Mouse (Mus musculus) midbrain, embryonic 13.5 days (tissue): ENCODE results near the gene Gm10272. TPM values are rescaled to one million over a fixed set of nuclear protein-coding genes. Genes with fewer than 3 reads are reported as not detected.
A peak's percentile ranks its signal among the peaks of the same experiment; 100 is the strongest.
"Not testable (repeated sequence)": the region's sequence is repeated elsewhere in the genome, so short reads cannot be mapped to it uniquely, and the experiment has no call there.

Experiments
- ATAC-seq: fragments of 200-750 bp; cut with Nextera tagmentation; 2 replicates; pipeline ENCODE4 v1.8.0; 2017; ENCODE audit warnings: mild to moderate bottlenecking, moderate TSS enrichment, moderate library complexity
- H3K27ac ChIP-seq: fragments of 300-500 bp; sonication (generic); 2 replicates; pipeline ENCODE4 v1.5.1; 2015; ENCODE audit warnings: inconsistent platforms, mild to moderate bottlenecking, moderate library complexity
- H3K27me3 ChIP-seq: fragments of 300-500 bp; sonication (generic); 2 replicates; pipeline ENCODE4 v1.6.1; 2015; ENCODE audit warnings: mild to moderate bottlenecking, inconsistent platforms
- H3K36me3 ChIP-seq: fragments of 300-500 bp; sonication (generic); 2 replicates; pipeline ENCODE4 v1.6.1; 2015; ENCODE audit warnings: mild to moderate bottlenecking, inconsistent platforms
- H3K4me1 ChIP-seq: fragments of 300-500 bp; sonication (generic); replicated peaks from 2 replicates; pipeline ENCODE4 v1.6.1; 2015; ENCODE audit warnings: inconsistent platforms
- H3K4me2 ChIP-seq: fragments of 300-500 bp; sonication (generic); replicated peaks from 2 replicates; pipeline ENCODE4 v1.6.1; 2015; ENCODE audit warnings: moderate library complexity, mild to moderate bottlenecking, inconsistent platforms
- H3K4me3 ChIP-seq: fragments of 300-500 bp; sonication (generic); replicated peaks from 2 replicates; pipeline ENCODE4 v1.5.1; 2015; ENCODE audit warnings: mild to moderate bottlenecking, inconsistent platforms
- H3K9ac ChIP-seq: fragments of 300-500 bp; sonication (generic); replicated peaks from 2 replicates; pipeline ENCODE4 v1.6.1; 2015; ENCODE audit warnings: mild to moderate bottlenecking, inconsistent platforms
- H3K9me3 ChIP-seq: fragments of 300-500 bp; sonication (generic); 2 replicates; pipeline ENCODE4 v1.6.1; 2016; ENCODE audit warnings: mild to moderate bottlenecking, inconsistent platforms
- WGBS: fragments of 180-500 bp; shearing (Covaris S2); methylation state at CpG from one replicate; pipeline ENCODE4 v1.1.7; 2015; 5-methylcytosine and 5-hydroxymethylcytosine counted together
- polyA plus RNA-seq: library from polyadenylated mRNA; unstranded; fragments of >200 nt; fragmentation: Nextera tagmentation; extraction: Ambion mirVana; gene quantifications from 2 replicates; pipeline ENCODE4 v1.2.1, GENCODE M21; 2015

Gm10272 gene
- polyA plus RNA-seq, 1 experiment from 2014 or later = not detected

- Histone ChIP-seq H3K36me3 (no peaks in the 10 kb centered on the region), H3K4me3 (no peak overlapping the region), H3K4me1 (no peaks in the 10 kb centered on the region), H3K27me3 (no peaks in the 10 kb centered on the region), H3K4me2 (no peak overlapping the region), H3K9me3 (no peaks in the 10 kb centered on the region), H3K9ac (no peak overlapping the region), H3K27ac (no peak overlapping the region)
- no peak for ATAC-seq
- 52% methylated on average over 4 of the region's 4 CpGs for WGBS
These were observed 22.8 kb downstream of the Gm10272 start for GRCm38 (mm10) chr10:77729241-77729640.

GRCm38 (mm10) chr10:77735928-77736327 lies 29.5 kb downstream of the Gm10272 start:
- Histone ChIP-seq H3K27ac (no peak overlapping the region), H3K4me2 (no peak overlapping the region), H3K27me3 (no peaks in the 10 kb centered on the region), H3K9me3 (no peaks in the 10 kb centered on the region), H3K36me3 (no peaks in the 10 kb centered on the region), H3K4me3 (no peak overlapping the region), H3K9ac (no peak overlapping the region), H3K4me1 (peaks cover 6% of the 10 kb centered on the region)
- no peak for ATAC-seq
- 94% methylated on average over 1 of the region's 1 CpGs for WGBS

- Histone ChIP-seq H3K27ac (no peak overlapping the region), H3K27me3 (no peaks in the 10 kb centered on the region), H3K4me1 (peaks cover 6% of the 10 kb centered on the region), H3K36me3 (no peaks in the 10 kb centered on the region), H3K9me3 (no peaks in the 10 kb centered on the region), H3K4me2 (no peak overlapping the region), H3K4me3 (no peak overlapping the region), H3K9ac (no peak overlapping the region)
- no peak for ATAC-seq
- WGBS = 90% methylated on average over 4 of the region's 4 CpGs
These were observed 32.5 kb downstream of the Gm10272 start for GRCm38 (mm10) chr10:77738929-77739328.

GRCm38 (mm10) chr10:77741924-77742688 lies 35.7 kb downstream of the Gm10272 start, which contains the start of gene Gm18596:
TSS of gene Gm18596 (minus strand) at chr10:77742638.
- H3K9me3 ChIP-seq, H3K4me1 ChIP-seq, H3K4me3 ChIP-seq, H3K9ac ChIP-seq, H3K36me3 ChIP-seq, ATAC-seq, H3K4me2 ChIP-seq, H3K27me3 ChIP-seq: not testable (repeated sequence)
- peak within 1 kb of the TSS; percentile 51; the same call in 1 of the 2 replicates for H3K27ac ChIP-seq
- 51% methylated on average over 5 of the region's 5 CpGs for whole genome bisulfite sequencing

DNA sequence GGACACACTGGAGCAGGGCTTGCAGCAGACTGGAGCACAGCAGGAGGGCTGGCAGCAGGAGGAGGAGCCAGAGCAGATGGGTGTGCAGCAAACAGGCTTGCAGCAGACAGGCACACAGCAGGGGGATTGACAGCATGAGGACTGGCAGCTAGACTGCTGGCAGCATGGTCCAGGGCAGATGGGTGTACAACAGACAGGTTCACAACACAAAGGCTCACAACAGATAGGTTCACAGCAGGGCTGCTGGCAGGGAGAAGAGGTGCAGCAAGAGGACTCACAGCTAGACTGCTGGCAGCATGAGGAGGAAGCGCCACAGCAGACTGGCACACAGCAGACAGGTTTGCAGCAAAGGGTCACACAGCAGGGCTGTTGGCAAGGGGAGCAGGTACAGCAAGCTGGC lies 44.3 kb downstream of the Gm10272 start:
- H3K9ac ChIP-seq, H3K4me1 ChIP-seq, ATAC-seq, H3K27me3 ChIP-seq, H3K36me3 ChIP-seq, H3K27ac ChIP-seq, H3K4me3 ChIP-seq, H3K4me2 ChIP-seq, H3K9me3 ChIP-seq: not testable (repeated sequence)
- WGBS = 85% methylated on average over 1 of the region's 1 CpGs

DNA sequence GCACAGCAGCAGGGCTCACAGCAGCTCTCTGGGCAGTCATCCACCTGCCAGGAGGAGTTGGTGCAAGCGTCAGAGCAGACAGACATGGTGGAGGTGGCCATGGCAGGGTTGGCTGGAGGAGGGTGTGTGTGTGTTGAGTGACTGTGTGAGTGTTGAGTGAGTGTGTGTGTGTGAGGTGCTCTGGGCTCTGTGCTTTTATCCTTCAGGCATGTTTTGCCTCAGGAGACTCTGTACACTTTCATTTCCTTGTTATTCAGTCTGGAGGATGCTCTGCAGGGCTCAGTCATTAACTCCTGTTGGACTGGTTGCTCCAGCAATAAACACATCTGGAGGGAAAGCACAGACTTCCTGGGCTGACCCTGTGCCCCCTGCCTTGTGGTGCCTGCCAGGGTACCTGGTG lies 44.8 kb downstream of the Gm10272 start, which contains the start of gene Gm9736:
Gene Gm9736 (minus strand): TSS at position 101 of the 400 bp plus-strand sequence.
- WGBS = 50% methylated on average over 1 of the region's 1 CpGs
- not testable (repeated sequence) for H3K4me1 ChIP-seq, H3K9ac ChIP-seq, H3K4me3 ChIP-seq, ATAC-seq, H3K9me3 ChIP-seq, H3K27me3 ChIP-seq, H3K4me2 ChIP-seq, H3K36me3 ChIP-seq
- H3K27ac ChIP-seq = peak within 1 kb of the TSS; percentile 35; the same call in 1 of the 2 replicates

DNA sequence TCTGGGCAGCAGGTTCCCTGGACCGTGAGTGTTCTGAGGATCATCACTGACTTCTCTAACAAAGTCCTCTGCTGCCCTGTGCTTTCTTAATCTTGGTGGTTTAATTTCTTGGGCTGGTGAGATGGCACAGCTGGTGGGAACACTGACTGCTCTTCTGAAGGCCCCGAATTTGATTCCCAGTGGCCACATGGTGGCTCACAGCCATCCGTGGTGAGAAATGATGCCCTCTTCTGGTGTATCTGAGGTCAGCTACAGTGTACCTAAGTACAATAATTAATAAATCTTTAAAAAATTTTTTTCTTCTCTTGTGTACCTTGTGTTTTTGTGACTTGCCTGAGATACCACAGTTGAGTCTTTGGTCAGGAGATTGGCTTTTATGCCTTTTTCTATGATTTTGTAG lies 45.9 kb downstream of the Gm10272 start:
- WGBS = 65% methylated on average over 3 of the region's 3 CpGs
- not testable (repeated sequence) for H3K27me3 ChIP-seq, ATAC-seq, H3K4me2 ChIP-seq, H3K9me3 ChIP-seq, H3K9ac ChIP-seq, H3K36me3 ChIP-seq, H3K4me1 ChIP-seq, H3K4me3 ChIP-seq, H3K27ac ChIP-seq

GRCm38 (mm10) chr10:77753448-77753847 lies 47.0 kb downstream of the Gm10272 start:
- H3K9ac ChIP-seq = no peak overlapping the region
- no peak overlapping the region for H3K4me2 ChIP-seq
- no peak overlapping the region for H3K4me3 ChIP-seq
- no peaks in the 10 kb centered on the region for H3K36me3 ChIP-seq
- H3K4me1 ChIP-seq = 0 out of 2 replicates have a peak, but pooled peaks cover 6% of the 10 kb centered on the region
- H3K27me3 ChIP-seq = no peaks in the 10 kb centered on the region
- no peak for ATAC-seq
- H3K9me3 ChIP-seq = no peaks in the 10 kb centered on the region
- no peak overlapping the region for H3K27ac ChIP-seq

Other genes starting within 250 kb of the Gm10272 start
- gene Fam207a, start 190.8 kb upstream of the Gm10272 start, polyA plus RNA-seq = 38.5 and 41.6 TPM in 2 replicates
- gene Itgb2, start 176.4 kb upstream of the Gm10272 start, polyA plus RNA-seq = 0.61 and 0.87 TPM in 2 replicates
- gene Pttg1ip, start 124.9 kb upstream of the Gm10272 start, polyA plus RNA-seq = 57.5 and 59.0 TPM in 2 replicates
- 302 and 320 TPM in 2 replicates for gene Sumo3, start 100.5 kb upstream of the Gm10272 start, polyA plus RNA-seq
- gene Gm49325, start 100.4 kb upstream of the Gm10272 start, polyA plus RNA-seq = 2.5 TPM in 1 of 2 replicates, not detected in the other
- gene Ube2g2, start 84.4 kb upstream of the Gm10272 start, polyA plus RNA-seq = 89.8 and 95.5 TPM in 2 replicates
- 0.67 and 1.2 TPM in 2 replicates for gene Tspear, start 20.1 kb upstream of the Gm10272 start, polyA plus RNA-seq
- not detected in 2 replicates for gene Gm19402, start 15.9 kb upstream of the Gm10272 start, polyA plus RNA-seq
- gene Gm9508, start 9.4 kb upstream of the Gm10272 start, polyA plus RNA-seq = not detected in 2 replicates
- gene Gm10024, start 4.8 kb downstream of the Gm10272 start, polyA plus RNA-seq = not detected in 2 replicates
- not detected in 2 replicates for gene Gm10142, start 9.2 kb downstream of the Gm10272 start, polyA plus RNA-seq
- gene Krtap12-1, start 14.0 kb downstream of the Gm10272 start, polyA plus RNA-seq = not detected in 2 replicates
- not detected in 2 replicates for gene Gm10100, start 19.9 kb downstream of the Gm10272 start, polyA plus RNA-seq
- not detected in 2 replicates for gene Gm18596, start 36.0 kb downstream of the Gm10272 start, polyA plus RNA-seq
- gene Gm9736, start 44.7 kb downstream of the Gm10272 start, polyA plus RNA-seq = not detected in 2 replicates
- not detected in 2 replicates for gene Gm3233, start 53.1 kb downstream of the Gm10272 start, polyA plus RNA-seq
- not detected in 2 replicates for gene Gm3238, start 64.7 kb downstream of the Gm10272 start, polyA plus RNA-seq
- not detected in 2 replicates for gene Gm7138, start 70.3 kb downstream of the Gm10272 start, polyA plus RNA-seq
- not detected in 2 replicates for gene Gm3250, start 75.9 kb downstream of the Gm10272 start, polyA plus RNA-seq
- gene Gm7137, start 81.6 kb downstream of the Gm10272 start, polyA plus RNA-seq = not detected in 2 replicates
- not detected in 2 replicates for gene Gm9639, start 88.5 kb downstream of the Gm10272 start, polyA plus RNA-seq
- not detected in 2 replicates for gene Gm19668, start 92.5 kb downstream of the Gm10272 start, polyA plus RNA-seq
- gene Gm9507, start 105.2 kb downstream of the Gm10272 start, polyA plus RNA-seq = not detected in 2 replicates
- not detected in 2 replicates for gene Gm2696, start 108.1 kb downstream of the Gm10272 start, polyA plus RNA-seq
- gene Krtap10-4, start 120.5 kb downstream of the Gm10272 start, polyA plus RNA-seq = not detected in 2 replicates
- gene Krtap10-10, start 129.3 kb downstream of the Gm10272 start, polyA plus RNA-seq = not detected in 2 replicates
- not detected in 2 replicates for gene Gm36176, start 140.2 kb downstream of the Gm10272 start, polyA plus RNA-seq
- gene Gm10318, start 146.2 kb downstream of the Gm10272 start, polyA plus RNA-seq = not detected in 2 replicates
- not detected in 2 replicates for gene Gm3285, start 155.3 kb downstream of the Gm10272 start, polyA plus RNA-seq
- 9.8 and 10.3 TPM in 2 replicates for gene Lrrc3, start 195.9 kb downstream of the Gm10272 start, polyA plus RNA-seq